Mouse (Mus musculus): ENCODE data around the gene Aadacl3. TPM values are rescaled to one million over a fixed set of nuclear protein-coding genes. Genes with fewer than 3 reads are reported as not detected.
A peak's percentile ranks its signal among the peaks of the same experiment; 100 is the strongest.

The Aadacl3 gene
- polyA plus RNA-seq, 1 experiment from 2014 or later = not detected

DNA sequence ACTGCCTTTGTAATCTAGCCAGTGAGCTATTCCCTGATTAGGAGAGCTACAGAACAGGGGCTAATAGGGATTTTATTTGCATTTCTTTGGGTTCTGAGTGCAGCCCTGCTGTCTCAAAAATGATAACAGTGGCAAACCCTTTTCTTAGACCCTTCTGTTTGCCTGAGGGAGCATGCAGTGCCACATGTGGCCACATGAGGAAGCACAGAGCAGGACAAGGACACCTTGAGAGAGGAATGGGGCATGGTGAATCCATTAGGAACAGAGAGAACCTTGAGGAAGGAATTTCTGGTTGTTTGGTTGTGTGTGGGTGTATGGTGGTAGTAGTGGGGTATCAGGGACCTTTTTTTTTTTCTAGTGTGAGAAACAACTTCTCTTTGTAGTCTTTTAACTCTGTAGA lies 42.9 kb downstream of the Aadacl3 start:
- H3K27me3 ChIP-seq (ENCODE audit: poor library complexity, severe bottlenecking) = no peaks in the 10 kb centered on the region
- H3K4me3 ChIP-seq = no peak overlapping the region
- H3K9me3 ChIP-seq = peaks cover 16% of the 10 kb centered on the region; the same call in 1 of the 2 replicates
- H3K36me3 ChIP-seq (replicated peaks) = no peaks in the 10 kb centered on the region
- no peaks in the 10 kb centered on the region for H3K4me1 ChIP-seq
- no peak for DNase-seq (ENCODE audit: extremely low spot score, low spot score)
- H3K27ac ChIP-seq = no peak overlapping the region

DNA sequence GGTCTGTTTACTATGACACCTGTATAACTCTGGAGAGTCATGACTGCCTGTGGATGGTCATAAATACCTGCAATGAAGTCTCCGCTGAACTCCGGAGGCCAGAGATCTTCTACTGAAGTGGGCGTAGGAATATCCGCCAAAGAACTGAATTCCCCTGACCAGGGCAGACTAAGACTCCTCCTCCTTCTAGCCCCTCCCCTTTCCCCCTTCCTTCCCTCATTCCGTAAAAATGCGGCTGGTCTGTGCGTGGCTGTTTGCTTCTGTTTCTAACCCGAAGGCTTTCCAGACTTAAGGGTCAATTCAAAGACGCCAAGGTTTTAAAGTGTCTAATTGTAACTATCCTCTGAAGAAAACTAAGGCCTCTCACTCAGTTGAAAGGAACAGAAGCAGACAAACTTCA lies 55.3 kb downstream of the Aadacl3 start, which contains the start of gene Pramef12:
Pramef12 (minus strand) TSS at position 175 of the 400 bp plus-strand sequence.
- Histone ChIP-seq H3K27me3 (ENCODE audit: poor library complexity, severe bottlenecking) (no peaks in the 10 kb centered on the region), H3K4me3 (no peak within 1 kb of the TSS), H3K4me1 (peaks cover 7% of the 10 kb centered on the region), H3K9me3 (peaks cover 21% of the 10 kb centered on the region; the same call in 1 of the 2 replicates), H3K27ac (no peak within 1 kb of the TSS), H3K36me3 (replicated peaks) (no peaks in the 10 kb centered on the region)
- 87% methylated on average over 9 of the region's 9 CpGs for WGBS
- no peak for DNase-seq (ENCODE audit: extremely low spot score, low spot score)

DNA sequence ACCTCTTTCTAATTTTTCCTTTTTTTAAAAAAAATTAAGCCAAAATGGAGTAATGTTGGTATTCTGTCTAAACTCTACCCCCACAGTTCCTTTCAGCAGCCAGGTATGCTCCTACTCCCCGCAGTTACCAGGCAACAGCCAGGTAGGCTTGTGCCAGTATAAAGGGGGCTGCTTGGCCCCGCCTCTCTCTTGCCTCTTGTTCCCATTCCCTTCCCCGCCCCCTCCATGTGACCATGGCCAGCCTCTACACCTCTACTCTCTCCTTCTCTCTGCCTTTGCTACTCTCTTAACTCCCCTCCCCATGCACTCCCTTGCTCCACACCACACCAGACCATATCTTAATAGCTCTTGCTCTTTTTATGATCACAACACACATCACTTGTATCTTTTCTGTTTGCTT lies 57.3 kb downstream of the Aadacl3 start:
- Histone ChIP-seq H3K27me3 (ENCODE audit: poor library complexity, severe bottlenecking) (no peaks in the 10 kb centered on the region), H3K27ac (no peak overlapping the region), H3K4me3 (no peak overlapping the region), H3K4me1 (peaks cover 7% of the 10 kb centered on the region), H3K9me3 (peaks cover 21% of the 10 kb centered on the region; the same call in 1 of the 2 replicates), H3K36me3 (replicated peaks) (no peaks in the 10 kb centered on the region)
- 47% methylated on average over 3 of the region's 3 CpGs for WGBS
- DNase-seq (ENCODE audit: extremely low spot score, low spot score) = no peak

DNA sequence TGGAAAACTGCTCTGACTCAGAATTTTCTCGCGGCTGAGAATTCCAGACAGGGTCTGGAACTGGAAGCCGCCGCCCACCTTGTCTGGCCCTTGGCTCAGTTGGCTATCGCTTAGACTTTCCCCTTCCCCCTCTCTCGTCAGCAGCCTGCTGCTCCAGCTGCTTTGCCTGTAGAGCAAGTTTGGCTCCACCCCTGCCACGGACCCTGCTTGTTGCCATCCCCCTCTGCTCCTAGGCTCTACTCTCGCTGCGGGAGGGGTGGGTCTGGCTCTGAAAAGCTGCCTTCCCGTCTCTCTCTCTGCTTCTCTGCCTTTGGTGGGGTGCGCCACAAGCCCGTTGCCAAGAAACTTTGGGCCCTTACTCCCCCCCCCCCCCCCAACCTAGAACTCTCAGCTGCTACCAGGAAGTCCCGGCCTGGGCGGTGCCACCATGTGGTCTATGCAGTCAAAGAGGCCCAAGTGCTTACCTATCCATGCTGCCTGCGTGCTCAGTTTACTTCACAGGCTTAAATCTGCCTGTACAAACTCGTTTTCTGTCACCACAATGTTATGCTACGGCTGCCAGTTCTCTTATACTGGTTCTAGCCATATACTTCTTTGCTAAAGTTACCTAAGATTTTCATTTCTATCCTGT lies 59.0 kb downstream of the Aadacl3 start:
- Histone ChIP-seq H3K4me3 (peak overlapping the region; percentile 40), H3K36me3 (replicated peaks) (no peaks in the 10 kb centered on the region), H3K9me3 (peaks cover 14% of the 10 kb centered on the region; the same call in 1 of the 2 replicates), H3K27ac (peak overlapping the region; percentile 54; the same call in 1 of the 2 replicates), H3K27me3 (ENCODE audit: poor library complexity, severe bottlenecking) (no peaks in the 10 kb centered on the region), H3K4me1 (peaks cover 7% of the 10 kb centered on the region)
- 7% methylated on average over 17 of the region's 17 CpGs for WGBS
- DNase-seq (ENCODE audit: extremely low spot score, low spot score) = peak; percentile 21

Other genes starting within 250 kb of the Aadacl3 start
- not detected in 2 replicates for gene Pramel5, start 183.3 kb downstream of the Aadacl3 start, polyA plus RNA-seq (2016; fragmentation: Nextera tagmentation; extraction: Ambion mirVana)
- not detected in 2 replicates for gene Gm13128, start 133.5 kb downstream of the Aadacl3 start, polyA plus RNA-seq (2016; fragmentation: Nextera tagmentation; extraction: Ambion mirVana)
- not detected in 2 replicates for gene Gm13119, start 105.8 kb downstream of the Aadacl3 start, polyA plus RNA-seq (2016; fragmentation: Nextera tagmentation; extraction: Ambion mirVana)
- not detected in 2 replicates for gene Pramef20, start 85.8 kb downstream of the Aadacl3 start, polyA plus RNA-seq (2016; fragmentation: Nextera tagmentation; extraction: Ambion mirVana)
- not detected in 2 replicates for gene Pramef12, start 55.3 kb downstream of the Aadacl3 start, polyA plus RNA-seq (2016; fragmentation: Nextera tagmentation; extraction: Ambion mirVana)
- gene 1700012P22Rik, start 25.0 kb downstream of the Aadacl3 start, polyA plus RNA-seq (2016; fragmentation: Nextera tagmentation; extraction: Ambion mirVana) = not detected in 2 replicates
- not detected in 2 replicates for gene Gm9944, start 10.4 kb downstream of the Aadacl3 start, polyA plus RNA-seq (2016; fragmentation: Nextera tagmentation; extraction: Ambion mirVana)
- gene 9430007A20Rik, start 56.1 kb upstream of the Aadacl3 start, polyA plus RNA-seq (2016; fragmentation: Nextera tagmentation; extraction: Ambion mirVana) = not detected in 2 replicates
- gene Gm13124, start 101.4 kb upstream of the Aadacl3 start, polyA plus RNA-seq (2016; fragmentation: Nextera tagmentation; extraction: Ambion mirVana) = not detected in 2 replicates
- not detected in 2 replicates for gene Aadacl4, start 150.0 kb upstream of the Aadacl3 start, polyA plus RNA-seq (2016; fragmentation: Nextera tagmentation; extraction: Ambion mirVana)
- gene Gm436, start 222.6 kb upstream of the Aadacl3 start, polyA plus RNA-seq (2016; fragmentation: Nextera tagmentation; extraction: Ambion mirVana) = not detected in 2 replicates

All from forebrain, embryonic 10.5 days (tissue).